Mouse (Mus musculus) activated CD4-positive, CD25-positive, alpha-beta regulatory T cell, adult 4 months (primary cell): Measurements from ENCODE around the gene Lin52. TPM values are rescaled to one million over a fixed set of nuclear protein-coding genes. Genes with fewer than 3 reads are reported as not detected.
A peak's percentile ranks its signal among the peaks of the same experiment; 100 is the strongest.

Experiments used
- ATAC-seq: one replicate; pipeline ENCODE4 v1.8.0; 2017
- polyA plus RNA-seq, 2 experiments: library from polyadenylated mRNA; unstranded; fragments of 100-300 nt; shearing (Covaris generic); gene quantifications; one replicate each; pipeline ENCODE4 v1.2.1; 2017

Lin52 gene
- 10 to 100 TPM; 20.8 to 23.2 TPM for polyA plus RNA-seq

DNA sequence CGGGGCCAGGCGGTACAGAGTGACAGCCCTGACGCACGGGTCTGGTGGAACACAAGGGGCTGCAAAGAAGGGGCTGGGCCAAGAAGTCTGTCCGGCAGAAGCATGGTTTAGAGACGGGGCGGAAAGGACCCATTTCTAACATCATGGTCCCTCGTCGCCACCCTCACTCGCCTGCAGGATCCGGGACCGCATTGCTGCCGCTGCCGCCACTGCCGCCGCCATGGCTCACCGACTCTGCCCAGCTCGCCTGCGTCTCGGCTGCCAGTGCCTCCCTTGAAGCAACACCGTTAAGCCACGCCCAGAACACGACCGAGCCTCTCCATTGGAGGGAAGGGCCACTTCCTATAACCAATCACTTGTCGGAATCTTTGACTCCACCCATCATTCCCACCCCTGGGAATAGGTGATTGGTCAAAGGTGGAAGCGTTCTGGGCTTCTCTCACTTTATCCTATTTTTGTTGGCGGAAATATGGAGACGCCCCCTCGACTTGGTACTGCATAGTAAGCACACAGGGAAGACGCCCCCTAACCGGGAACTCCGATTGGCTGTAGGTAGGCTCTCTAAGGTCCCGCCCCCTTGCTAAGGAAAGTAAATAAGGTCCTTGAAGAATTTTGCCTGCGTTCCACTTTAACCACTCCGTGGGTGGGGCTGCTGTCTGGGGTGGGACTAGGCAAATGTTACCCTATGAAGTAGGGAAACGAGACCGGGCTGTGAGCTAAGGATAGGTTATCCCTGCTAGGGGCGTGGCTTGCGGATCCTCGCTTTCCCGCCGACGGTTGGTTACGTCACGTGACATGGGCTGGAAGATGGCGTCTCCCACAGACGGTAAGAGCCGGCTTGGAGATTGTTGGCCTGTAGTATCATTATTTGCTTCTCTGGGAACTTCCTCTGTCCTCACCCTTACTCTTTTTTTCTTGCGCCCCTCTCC is at the start of gene Lin52, which contains the start of gene Aldh6a1:
Lin52 (plus strand) TSS at position 705 of the 929 bp plus-strand sequence.
Aldh6a1 (minus strand) TSS at position 287 of the 929 bp plus-strand sequence.
- peak; percentile 93 for ATAC-seq

DNA sequence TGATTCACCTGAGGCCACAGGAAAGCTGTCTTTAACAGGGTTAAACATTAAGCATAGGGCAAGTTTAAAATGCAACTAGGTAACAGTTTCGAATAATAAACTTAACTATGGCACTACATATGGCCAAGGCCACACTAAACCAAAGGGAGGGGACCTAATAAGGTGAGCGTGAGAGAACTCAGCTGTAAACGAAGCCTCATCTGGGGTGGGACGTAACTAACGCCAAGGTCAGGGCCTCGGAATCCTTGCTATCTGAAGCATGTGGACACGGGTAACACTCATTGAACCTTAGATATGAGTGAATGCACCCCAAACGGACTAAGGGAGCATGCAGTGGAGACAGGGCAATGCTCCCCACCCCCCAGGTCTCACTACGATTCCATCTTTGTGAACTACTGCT is 48.3 kb upstream of the Lin52 start:
- ATAC-seq: no peak

DNA sequence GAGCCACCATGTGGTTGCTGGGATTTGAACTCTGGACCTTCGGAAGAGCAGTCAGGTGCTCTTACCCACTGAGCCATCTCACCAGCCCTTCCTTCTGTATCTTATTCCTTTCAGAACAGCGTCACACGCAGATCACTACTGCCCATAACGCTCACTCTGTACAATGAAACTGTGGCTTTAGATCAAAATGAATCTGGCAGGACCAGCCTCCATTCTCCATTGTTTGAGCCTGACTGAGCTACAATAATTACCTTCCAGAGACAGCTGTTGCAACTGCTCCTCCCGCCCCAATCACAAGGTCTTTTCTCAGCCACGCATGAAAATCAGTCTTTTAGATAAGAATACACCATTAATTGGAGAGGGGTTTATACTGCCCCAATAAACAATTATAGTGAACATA is 46.7 kb upstream of the Lin52 start:
- ATAC-seq: no peak

GRCm38 (mm10) chr12:84407259-84407658 is 44.0 kb upstream of the Lin52 start:
- no peak for ATAC-seq

DNA sequence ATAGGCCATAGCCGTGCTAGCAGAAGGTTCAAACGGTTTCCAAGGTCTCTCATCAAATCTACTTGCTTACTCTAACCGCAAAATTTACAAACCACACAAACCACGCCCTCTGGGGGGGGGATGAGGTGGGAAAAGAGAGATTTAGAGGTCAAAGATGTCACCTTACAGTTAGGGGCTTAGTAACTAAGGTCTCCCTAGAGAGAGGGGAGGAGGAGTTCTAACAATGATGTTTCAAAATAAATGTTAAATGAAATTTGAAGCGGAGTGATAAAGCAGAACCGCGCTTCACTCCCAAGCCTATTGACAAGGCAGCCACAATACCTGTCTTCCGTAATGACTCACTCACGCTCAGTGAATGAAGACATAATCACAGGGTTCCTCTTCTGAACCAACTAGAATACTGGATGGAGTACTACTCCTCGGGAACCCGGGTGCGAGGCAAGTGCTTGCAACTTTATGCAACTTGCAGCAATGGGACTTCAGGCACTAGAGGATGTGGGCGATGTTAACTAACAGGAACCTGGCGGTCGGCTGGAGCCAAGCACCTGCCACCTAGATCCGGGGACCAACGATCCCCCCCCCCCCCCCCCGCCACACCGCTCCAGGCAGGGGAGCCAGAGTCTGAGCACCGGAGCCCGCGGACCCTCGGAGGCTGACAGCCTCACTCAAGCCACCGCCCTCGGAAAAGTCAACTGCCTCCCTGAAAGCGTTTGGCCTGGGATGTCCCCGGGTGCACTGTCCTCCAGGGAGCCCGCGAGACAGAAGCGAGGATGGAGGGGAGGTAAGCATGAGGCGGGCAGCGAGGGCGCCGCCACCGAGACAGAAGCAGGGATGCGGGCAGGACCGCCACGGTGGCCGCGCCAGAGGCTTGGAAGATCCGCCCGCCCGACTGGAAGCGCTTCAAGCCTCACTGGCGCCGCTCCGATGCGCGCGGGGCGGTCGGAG is 43.1 kb upstream of the Lin52 start:
- peak; percentile 70 for ATAC-seq

- ATAC-seq: peak; percentile 80
Measured at GRCm38 (mm10) chr12:84408819-84409507, 42.3 kb upstream of the Lin52 start, which contains the start of the genes Entpd5 and Bbof1. Entpd5 (minus strand) TSS chr12:84409029. Bbof1 (plus strand) TSS chr12:84409071.

- ATAC-seq: peak; percentile 93
Measured at GRCm38 (mm10) chr12:84416834-84417604, 34.2 kb upstream of the Lin52 start, which contains the start of gene Rnf113a2. Rnf113a2 (plus strand) TSS chr12:84417196.

DNA sequence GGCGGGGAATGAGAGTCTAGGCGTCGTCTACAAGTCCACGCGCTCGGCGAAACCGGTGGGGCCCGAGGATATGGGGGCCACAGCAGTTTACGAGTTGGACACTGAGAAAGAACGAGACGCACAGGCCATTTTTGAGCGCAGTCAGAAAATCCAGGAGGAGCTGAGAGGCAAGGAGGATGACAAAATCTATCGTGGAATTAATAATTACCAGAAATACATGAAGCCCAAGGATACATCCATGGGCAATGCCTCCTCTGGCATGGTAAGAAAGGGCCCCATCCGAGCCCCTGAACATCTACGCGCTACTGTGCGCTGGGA is 33.7 kb upstream of the Lin52 start:
- no peak for ATAC-seq

DNA sequence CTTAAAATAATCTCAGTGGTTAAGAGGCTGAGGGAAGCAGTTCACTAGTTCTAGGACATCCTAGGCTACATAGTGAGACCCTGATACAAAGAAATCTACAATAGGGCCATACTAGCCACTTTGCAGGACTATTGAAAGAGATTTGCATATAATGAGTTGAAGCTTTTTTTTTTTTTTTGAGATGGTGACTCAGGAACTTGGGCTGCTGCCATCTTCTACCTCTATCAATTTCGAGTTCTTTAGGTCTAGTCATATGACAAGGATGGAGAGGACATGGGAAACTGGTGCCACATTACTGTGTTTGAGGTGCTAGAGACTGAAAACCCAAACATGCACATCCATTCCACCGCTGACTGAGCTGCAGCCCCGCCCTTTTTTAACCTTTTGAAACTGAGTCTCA is 27.2 kb upstream of the Lin52 start:
- no peak for ATAC-seq

GRCm38 (mm10) chr12:84429825-84430224 is 21.4 kb upstream of the Lin52 start:
- no peak for ATAC-seq

GRCm38 (mm10) chr12:84438697-84439096 is 12.5 kb upstream of the Lin52 start:
- ATAC-seq: no peak

- no peak for ATAC-seq
Measured at GRCm38 (mm10) chr12:84442526-84442925, 8.7 kb upstream of the Lin52 start.

GRCm38 (mm10) chr12:84447386-84447785 is 3.8 kb upstream of the Lin52 start:
- no peak for ATAC-seq

DNA sequence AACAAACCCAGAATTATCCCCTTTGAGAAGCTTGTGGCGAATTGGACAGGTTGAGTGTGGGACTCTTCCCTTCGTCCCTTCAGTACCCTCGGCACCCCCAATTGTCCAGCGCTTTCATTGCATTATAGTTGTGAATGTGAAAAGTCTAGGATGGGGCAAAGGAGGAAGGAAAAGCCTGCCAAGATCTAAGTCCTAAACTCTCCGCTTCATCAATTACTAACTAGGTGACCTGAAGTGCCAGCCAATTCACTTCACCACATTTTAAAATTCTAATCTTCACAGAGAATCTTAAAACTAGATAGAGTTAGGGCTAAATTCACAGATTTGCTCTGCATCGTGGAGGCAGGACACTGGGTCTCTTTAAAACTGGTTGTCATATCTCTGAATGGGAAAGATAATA is 3.0 kb upstream of the Lin52 start:
- no peak for ATAC-seq

GRCm38 (mm10) chr12:84449887-84450286 is 1.3 kb upstream of the Lin52 start:
- ATAC-seq: no peak

GRCm38 (mm10) chr12:84450351-84450717 is 888 bp upstream of the Lin52 start:
- ATAC-seq: no peak

- ATAC-seq: no peak
Measured at GRCm38 (mm10) chr12:84451801-84452200, 579 bp downstream of the Lin52 start.

DNA sequence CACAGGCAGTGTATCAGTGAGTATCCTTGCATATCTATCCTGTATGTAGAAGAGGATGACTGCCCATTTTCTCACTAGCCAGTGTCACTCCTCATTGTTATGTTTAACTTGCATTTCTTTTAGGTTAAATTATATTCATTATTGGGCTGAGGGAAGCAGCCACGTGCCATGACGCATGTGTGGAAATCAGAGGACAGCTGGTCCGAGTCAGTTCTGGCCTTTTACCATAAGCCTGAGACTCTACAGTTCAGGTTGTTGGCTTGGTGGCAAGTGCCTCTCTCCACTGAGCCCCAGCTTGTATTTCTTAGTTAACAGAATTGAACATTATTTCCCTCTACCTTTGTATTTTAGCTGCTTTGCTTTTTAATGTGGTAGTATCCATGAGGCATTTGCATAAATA is 5.7 kb downstream of the Lin52 start:
- ATAC-seq: no peak

DNA sequence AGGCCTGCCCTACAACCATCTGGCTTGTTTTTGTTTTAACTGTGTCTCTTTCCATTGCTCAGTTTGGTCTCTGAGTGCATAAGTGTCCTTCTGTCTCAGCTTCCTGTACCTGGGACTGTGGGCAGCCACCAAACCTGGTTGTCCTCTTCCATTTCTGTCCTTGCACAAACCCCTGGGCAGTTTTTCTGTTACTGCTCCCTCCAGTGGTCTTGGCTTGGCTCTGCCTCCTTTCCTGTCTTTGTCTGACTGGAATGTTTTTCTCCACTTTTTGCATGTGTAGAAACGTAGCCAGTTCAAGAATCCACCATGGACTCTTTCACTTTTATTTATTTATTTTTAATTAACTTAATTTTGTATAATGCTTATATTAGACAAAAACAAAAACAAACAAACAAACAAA is 8.6 kb downstream of the Lin52 start:
- ATAC-seq: no peak

DNA sequence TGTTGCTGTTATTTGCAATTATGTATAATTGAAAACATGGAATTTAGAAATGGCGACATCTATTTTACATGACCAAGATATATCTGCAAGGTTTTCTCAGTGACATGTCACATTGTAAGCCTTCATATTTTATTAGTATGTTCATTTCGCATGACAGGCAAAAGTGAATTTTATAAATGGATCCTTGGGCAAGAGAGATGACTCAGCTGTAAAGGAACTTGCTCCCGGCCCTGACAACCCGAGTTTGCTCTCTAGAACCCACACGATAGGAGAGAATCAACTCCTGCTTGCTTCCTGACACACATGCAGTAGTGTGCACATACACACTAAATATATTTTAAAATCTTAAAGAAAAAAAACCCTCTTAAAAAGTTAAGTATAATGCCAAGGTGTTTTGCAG is 10.2 kb downstream of the Lin52 start:
- ATAC-seq: no peak

- ATAC-seq: no peak
Measured at GRCm38 (mm10) chr12:84462856-84463255, 11.6 kb downstream of the Lin52 start.

DNA sequence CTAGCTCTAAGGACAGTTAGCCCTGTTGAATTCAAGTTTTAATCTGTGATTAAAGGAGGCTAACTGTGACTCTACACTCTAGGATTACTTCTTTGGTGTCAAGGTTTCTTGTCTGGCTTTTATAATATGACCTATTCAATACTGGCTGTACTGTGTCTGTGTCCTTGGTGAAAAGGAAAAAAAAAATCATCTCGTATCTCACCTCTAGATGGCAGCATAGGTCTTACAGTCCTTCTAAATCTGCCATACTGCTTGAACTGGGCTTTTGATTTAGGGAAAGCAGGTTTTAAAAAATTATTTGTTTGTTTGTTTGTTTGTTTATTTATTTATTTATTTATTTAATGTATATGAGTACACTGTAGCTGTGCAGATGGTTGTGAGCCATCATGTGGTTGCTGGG is 17.5 kb downstream of the Lin52 start:
- no peak for ATAC-seq
